Mouse (Mus musculus) monocyte, adult 2 months (primary cell): ENCODE results near the gene Slc2a3.
"Not testable (repeated sequence)": the region's sequence is repeated elsewhere in the genome, so short reads cannot be mapped to it uniquely, and the experiment has no call there.

Source experiments
- DNase-seq, 2 experiments: peaks; one replicate each; pipeline ENCODE4 v3.0.0; 2022; ENCODE audit warnings: low spot score in 2 of 2, low read depth in 1 of 2

Gene Slc2a3

DNA sequence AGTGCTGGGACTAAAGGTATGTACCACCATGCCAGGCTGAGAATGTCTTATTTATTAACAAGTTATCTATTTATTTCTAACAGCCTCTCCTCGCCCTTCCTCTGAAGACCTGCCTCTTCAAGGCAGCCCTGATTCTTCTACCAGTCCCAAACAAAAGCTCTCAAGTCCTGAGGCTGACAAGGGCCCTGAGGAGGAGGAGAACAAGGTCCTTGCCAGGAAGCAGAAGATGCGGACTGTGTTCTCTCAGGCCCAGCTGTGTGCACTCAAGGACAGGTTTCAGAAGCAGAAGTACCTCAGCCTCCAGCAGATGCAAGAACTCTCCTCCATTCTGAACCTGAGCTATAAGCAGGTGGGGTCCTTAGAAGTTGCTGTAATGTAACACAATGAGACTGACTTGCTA is 90.0 kb downstream of the Slc2a3 start:
- no peak for DNase-seq

DNA sequence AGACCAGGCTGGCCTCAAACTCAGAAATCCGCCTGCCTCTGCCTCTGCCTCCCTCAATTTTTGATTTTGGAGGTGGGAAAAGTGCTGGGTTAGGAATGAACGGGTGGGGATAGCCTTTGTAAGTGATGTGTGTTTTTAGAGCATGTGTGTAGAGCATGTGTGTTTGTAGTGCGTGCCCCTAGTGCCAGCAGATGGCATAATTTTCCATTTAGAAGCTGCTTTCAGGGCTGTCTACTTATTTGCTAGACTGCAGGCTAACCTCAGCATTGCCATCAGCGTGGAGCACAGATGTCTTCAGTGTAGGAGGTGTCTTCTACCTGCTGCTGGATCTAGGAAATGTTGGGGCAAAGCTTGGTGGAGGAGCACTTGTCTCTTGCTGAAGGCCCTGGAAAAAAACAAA is 92.6 kb downstream of the Slc2a3 start:
- DNase-seq: no peak

- DNase-seq: no peak
These were observed 94.2 kb downstream of the Slc2a3 start, which contains the start of gene Nanog for GRCm38 (mm10) chr6:122707036-122707800. Nanog (plus strand) TSS chr6:122707489.

GRCm38 (mm10) chr6:122706337-122706840 is 95.1 kb downstream of the Slc2a3 start:
- no peak for DNase-seq

DNA sequence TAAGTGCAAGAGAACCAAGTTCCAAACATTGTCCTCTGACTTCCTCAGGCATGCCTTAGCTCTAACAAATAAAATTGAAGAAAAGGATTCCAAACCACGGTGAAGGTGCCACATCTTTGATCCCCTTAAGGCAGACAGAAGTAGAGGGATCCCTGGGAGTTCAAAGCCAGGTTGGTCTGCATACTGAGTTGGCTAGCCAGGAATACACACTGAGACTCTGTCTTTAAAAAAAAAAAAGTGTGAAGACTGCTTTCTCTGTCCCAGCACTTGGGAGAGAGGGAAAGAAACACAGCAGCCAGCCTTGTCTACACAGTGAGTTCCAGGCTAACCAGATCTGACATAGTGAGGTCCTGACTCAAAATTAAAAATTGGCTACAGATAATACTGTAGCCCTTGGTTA is 97.7 kb downstream of the Slc2a3 start:
- DNase-seq: no peak

DNA sequence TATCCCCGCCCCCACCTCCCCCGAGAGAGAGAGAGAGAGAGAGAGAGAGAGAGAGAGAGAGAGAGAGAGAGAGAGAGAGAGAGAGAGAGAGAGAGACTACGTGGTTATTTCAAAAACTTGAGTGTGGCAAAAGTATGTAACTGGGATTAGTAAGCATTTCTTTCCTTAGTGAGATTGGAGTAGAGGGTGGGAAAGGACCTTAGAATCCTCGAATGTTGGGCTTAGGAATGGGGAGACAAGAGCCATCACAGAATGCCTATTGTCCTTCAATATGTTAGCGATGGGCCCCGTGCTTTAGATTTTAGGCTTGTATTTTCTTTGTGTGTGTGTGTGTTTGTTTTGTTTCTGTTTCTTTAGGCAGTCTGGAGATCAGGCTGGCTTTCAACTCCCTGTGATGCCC is 98.2 kb downstream of the Slc2a3 start:
- no peak for DNase-seq

- no peak for DNase-seq
These were observed 98.8 kb downstream of the Slc2a3 start for GRCm38 (mm10) chr6:122702480-122703124.

DNA sequence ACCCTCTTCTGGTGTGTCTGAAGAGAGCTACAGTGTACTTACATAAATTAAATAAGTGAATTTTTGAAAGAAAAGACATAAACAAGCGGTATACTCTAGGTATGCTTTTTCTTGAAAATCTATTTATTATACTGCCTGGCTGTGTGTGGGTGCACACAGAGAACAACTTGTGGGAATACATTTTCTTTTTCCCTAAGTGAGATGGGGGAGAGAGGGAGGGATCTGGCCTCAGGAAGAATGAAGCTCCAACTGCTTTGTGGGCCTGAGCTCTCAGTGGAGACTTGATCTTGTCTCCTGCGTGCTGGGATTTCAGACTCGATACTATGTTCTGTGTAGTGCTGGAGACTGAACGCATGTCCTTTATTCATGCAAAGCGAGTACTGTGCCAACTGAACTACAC is 99.6 kb downstream of the Slc2a3 start:
- DNase-seq: no peak

- not testable (repeated sequence) for DNase-seq
These were observed 101.8 kb downstream of the Slc2a3 start for GRCm38 (mm10) chr6:122699628-122700027.

GRCm38 (mm10) chr6:122695398-122695797 is 106.0 kb downstream of the Slc2a3 start:
- DNase-seq: no peak

DNA sequence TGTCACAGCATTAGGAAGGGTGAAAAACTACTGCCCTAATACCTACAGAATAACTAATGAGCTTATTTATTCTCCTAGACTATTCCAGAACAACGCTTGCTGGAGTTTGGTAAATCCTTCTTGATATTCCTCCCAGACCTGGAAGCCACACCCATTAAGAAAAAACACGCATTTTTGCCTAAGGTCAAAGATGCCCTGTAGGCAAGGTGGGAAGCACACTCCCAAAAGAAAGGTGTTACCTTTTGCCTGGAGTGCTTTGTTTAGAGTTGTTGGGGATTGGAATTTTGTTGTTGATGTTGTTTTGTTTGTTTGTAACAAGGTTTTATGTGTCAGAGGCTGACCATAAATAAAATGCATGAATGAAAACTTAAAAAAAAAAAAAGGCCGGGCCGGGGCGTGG is 111.4 kb downstream of the Slc2a3 start:
- DNase-seq: no peak

GRCm38 (mm10) chr6:122689411-122690055 is 111.9 kb downstream of the Slc2a3 start:
- DNase-seq: no peak

- no peak for DNase-seq
These were observed 114.7 kb downstream of the Slc2a3 start for GRCm38 (mm10) chr6:122686709-122687108.

DNA sequence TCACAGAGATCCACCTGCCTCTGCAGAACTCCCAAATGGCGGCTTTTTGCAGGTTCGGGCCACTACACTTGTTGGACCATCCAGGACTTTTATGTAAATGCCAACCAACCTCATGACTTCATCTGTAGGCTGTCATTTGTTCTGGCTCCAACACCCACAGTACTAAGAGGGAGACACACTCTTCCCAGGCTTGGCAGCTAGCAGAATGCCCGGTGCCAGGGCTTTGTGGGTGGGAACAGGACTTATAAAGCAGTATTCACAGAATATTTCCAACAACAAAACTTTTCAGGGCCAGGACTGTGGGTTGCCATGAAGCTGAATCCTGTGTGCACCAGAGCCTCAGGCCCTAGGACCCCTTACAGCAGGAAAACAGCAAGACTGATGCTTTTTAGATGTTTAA is 118.8 kb downstream of the Slc2a3 start:
- no peak for DNase-seq
